In genomic region chrX:162137807-162138206, GRCm38 (mm10) we compare ENCODE assay signal across 21 mouse cellular contexts. TPM values are rescaled to one million over a fixed set of nuclear protein-coding genes. Genes with fewer than 3 reads are reported as not detected.
DNase-seq lines count a peak whose midpoint lies in the region; ATAC-seq and TF ChIP-seq lines count a peak whose summit lies in the region.
"Had no signal": no experiment of that assay in that cellular context is flagged by ENCODE, and none has a peak within 500 bp of the region (broad histone marks: within the 10 kb centered on the region; RNA-seq: fewer than 3 reads in every experiment).

No protein-coding gene starts in this region.

- H3K4me2 ChIP-seq in kidney, embryonic 16.5 days (replicated peaks; ENCODE audit: low read depth, low read length) = no peak overlapping the region
- H3K4me2 ChIP-seq: embryonic facial prominence, embryonic 15.5 days; heart, embryonic 13.5 days had no signal

- no peak for TF ChIP-seq POLR2A in kidney, adult 2 months (IDR thresholded peaks at IDR 0.05; ENCODE audit: low read depth, low read length)

- peak; percentile 75; the same call in 1 of the 2 replicates for ATAC-seq in kidney, embryonic 16.5 days (ENCODE audit: low FRiP score, low TSS enrichment)
- ATAC-seq: forebrain, embryonic 14.5 days had no signal

- no peaks in the 10 kb centered on the region for H3K9me3 ChIP-seq in kidney, embryonic 16.5 days (ENCODE audit: low read length)
- H3K9me3 ChIP-seq: embryonic facial prominence, embryonic 15.5 days; forebrain, embryonic 10.5 days; heart, embryonic 13.5 days had no signal

- H3K4me1 ChIP-seq in kidney, adult 2 months (ENCODE audit: control insufficient read depth, insufficient read depth, low read length) = peaks cover 9% of the 10 kb centered on the region; the same call in 1 of the 2 replicates
- no peaks in the 10 kb centered on the region for H3K4me1 ChIP-seq in kidney, embryonic 16.5 days (ENCODE audit: insufficient read depth, low read length)
- H3K4me1 ChIP-seq: embryonic facial prominence, embryonic 15.5 days; heart, embryonic 13.5 days had no signal

- 15% methylated on average over 2 of the region's 2 CpGs for WGBS in kidney, adult 2 months
- 43% methylated on average over 2 of the region's 2 CpGs for WGBS in kidney, embryonic 16.5 days

- H3K27ac ChIP-seq in kidney, adult 2 months (ENCODE audit: insufficient read depth, low read depth, low read length) = peak overlapping the region; percentile 50; the same call in 1 of the 2 replicates
- H3K27ac ChIP-seq in kidney, embryonic 16.5 days (ENCODE audit: low read length) = no peak overlapping the region
- H3K27ac ChIP-seq: embryonic facial prominence, embryonic 15.5 days; forebrain, embryonic 10.5 days; heart, embryonic 13.5 days had no signal

- no peaks in the 10 kb centered on the region for H3K36me3 ChIP-seq in kidney, adult 2 months (ENCODE audit: control insufficient read depth, insufficient read depth, low read length)
- H3K36me3 ChIP-seq in kidney, embryonic 16.5 days (ENCODE audit: insufficient read depth, low read length) = no peaks in the 10 kb centered on the region
- H3K36me3 ChIP-seq: embryonic facial prominence, embryonic 15.5 days; forebrain, embryonic 10.5 days; heart, embryonic 13.5 days had no signal

- H3K4me3 ChIP-seq in kidney, adult 2 months (ENCODE audit: insufficient read depth, low read depth, low read length) = no peak overlapping the region
- H3K4me3 ChIP-seq in kidney, embryonic 16.5 days (ENCODE audit: low read length) = no peak overlapping the region
- H3K4me3 ChIP-seq: embryonic facial prominence, embryonic 15.5 days; erythroblast, embryonic 14.5 days; forebrain, embryonic 10.5 days; heart, embryonic 13.5 days had no signal

- no peak overlapping the region for H3K9ac ChIP-seq in kidney, embryonic 16.5 days (replicated peaks; ENCODE audit: low read length)
- H3K9ac ChIP-seq: embryonic facial prominence, embryonic 15.5 days; heart, embryonic 13.5 days had no signal

- DNase-seq in Muller cell, postnatal 12 days (ENCODE audit: inconsistent ontology term) = peak; percentile 26
- DNase-seq in kidney, adult 2 months = peak; percentile 74
- peak; percentile 28 to 68 for DNase-seq in kidney, postnatal 25 days
- DNase-seq in thymus, postnatal 10 days (ENCODE audit: low spot score in 2 of 2) = no peak
- no peak for DNase-seq in ovary, postnatal 36 days (ENCODE audit: low spot score)
- DNase-seq in lung, postnatal 36 days = no peak
- DNase-seq in frontal cortex, adult 2 months (ENCODE audit: extremely low spot score in 1 of 2, low spot score in 1 of 2) = no peak
- DNase-seq: adrenal gland, adult 2 months; cerebellum, adult 11 months; cerebellum, adult 8-10 months; cerebellum, postnatal 14 days; embryo, embryonic 11 days; gastrocnemius, postnatal 36 days; heart, adult 11 months; heart, postnatal 36 days had no signal

- H3K27me3 ChIP-seq in kidney, adult 2 months (replicated peaks; ENCODE audit: control insufficient read depth, insufficient read depth, low read length) = no peaks in the 10 kb centered on the region
- H3K27me3 ChIP-seq in kidney, embryonic 16.5 days (ENCODE audit: insufficient read depth, low read length) = peaks cover 39% of the 10 kb centered on the region

- no peak for TF ChIP-seq CTCF in kidney, adult 2 months (conservative IDR thresholded peaks at IDR 0.05; ENCODE audit: insufficient read depth, insufficient read length, low read depth, low read length)

RNA-seq across cellular contexts. Expression of gene Nhs, which starts 21.7 kb away (rescaled TPM):
- polyA plus RNA-seq in kidney, adult 2 months (2012; rRNA removed) = 3.7 and 4.6 TPM in 2 replicates
- polyA plus RNA-seq in kidney, embryonic 16.5 days (2015; fragmentation: Nextera tagmentation; extraction: Ambion mirVana) = 2.2 and 2.7 TPM in 2 replicates
- 2.0 and 2.2 TPM in 2 replicates for polyA plus RNA-seq in frontal cortex, adult 2 months (2012; rRNA removed)
- polyA plus RNA-seq: erythroblast, embryonic 14.5 days had no signal

Comparison
In these comparisons a context has a peak if more than half of its experiments do, and no peak if none do; other contexts are left out.
1. DNase-seq: peak in Muller cell, postnatal 12 days (single experiment), kidney, adult 2 months (single experiment) and kidney, postnatal 25 days (2 of 2); none in thymus, postnatal 10 days (0 of 2), ovary, postnatal 36 days (single experiment), lung, postnatal 36 days (single experiment) and frontal cortex, adult 2 months (0 of 2).